Mouse (Mus musculus) heart, postnatal 4 days (tissue): ENCODE measurements around the gene Tgif1. TPM values are rescaled to one million over a fixed set of nuclear protein-coding genes. Genes with fewer than 3 reads are reported as not detected.
A peak's percentile ranks its signal among the peaks of the same experiment; 100 is the strongest.
"Not testable (repeated sequence)": the region's sequence is repeated elsewhere in the genome, so short reads cannot be mapped to it uniquely, and the experiment has no call there.

ENCODE experiments used
- DNase-seq: peaks from one replicate; pipeline ENCODE4 v3.0.0; 2021
- total RNA-seq, 2 experiments: library from RNA; stranded (reverse); gene quantifications; 2 replicates each; pipeline ENCODE4 v1.2.3; 2021

The Tgif1 gene
- total RNA-seq, 2 experiments from 2014 or later = 13.7 to 15.5 TPM

GRCm38 (mm10) chr17:70843252-70843651 lies 10.1 kb downstream of the Tgif1 start:
- no peak for DNase-seq

GRCm38 (mm10) chr17:70838533-70838932 lies 14.8 kb downstream of the Tgif1 start:
- DNase-seq = no peak

GRCm38 (mm10) chr17:70838031-70838430 lies 15.3 kb downstream of the Tgif1 start:
- DNase-seq = no peak

- not testable (repeated sequence) for DNase-seq
Observed at GRCm38 (mm10) chr17:70837474-70837873, 15.9 kb downstream of the Tgif1 start.

GRCm38 (mm10) chr17:70836820-70837219 lies 16.5 kb downstream of the Tgif1 start:
- no peak for DNase-seq

- DNase-seq = no peak
Observed at GRCm38 (mm10) chr17:70835071-70835790, 18.1 kb downstream of the Tgif1 start.

GRCm38 (mm10) chr17:70834430-70834965 lies 18.8 kb downstream of the Tgif1 start:
- DNase-seq = peak; percentile 15

GRCm38 (mm10) chr17:70832544-70832943 lies 20.8 kb downstream of the Tgif1 start:
- peak; percentile 53 for DNase-seq

- no peak for DNase-seq
Observed at GRCm38 (mm10) chr17:70831591-70831990, 21.8 kb downstream of the Tgif1 start.

- DNase-seq = no peak
Observed at GRCm38 (mm10) chr17:70829943-70830715, 23.2 kb downstream of the Tgif1 start.

- DNase-seq = no peak
Observed at GRCm38 (mm10) chr17:70829217-70829616, 24.1 kb downstream of the Tgif1 start.

- DNase-seq = no peak
Observed at GRCm38 (mm10) chr17:70828569-70828968, 24.8 kb downstream of the Tgif1 start.

GRCm38 (mm10) chr17:70828180-70828528 lies 25.2 kb downstream of the Tgif1 start:
- no peak for DNase-seq

- not testable (repeated sequence) for DNase-seq
Observed at GRCm38 (mm10) chr17:70827463-70828179, 25.7 kb downstream of the Tgif1 start.

GRCm38 (mm10) chr17:70826227-70826626 lies 27.1 kb downstream of the Tgif1 start:
- DNase-seq = no peak

- DNase-seq = no peak
Observed at GRCm38 (mm10) chr17:70823083-70823482, 30.3 kb downstream of the Tgif1 start.

GRCm38 (mm10) chr17:70817862-70818451 lies 35.4 kb downstream of the Tgif1 start:
- DNase-seq = peak; percentile 20

GRCm38 (mm10) chr17:70815001-70815400 lies 38.3 kb downstream of the Tgif1 start:
- no peak for DNase-seq

- no peak for DNase-seq
Observed at GRCm38 (mm10) chr17:70810795-70811194, 42.6 kb downstream of the Tgif1 start.

- no peak for DNase-seq
Observed at GRCm38 (mm10) chr17:70809776-70810175, 43.6 kb downstream of the Tgif1 start.

GRCm38 (mm10) chr17:70808837-70809236 lies 44.5 kb downstream of the Tgif1 start:
- no peak for DNase-seq

- DNase-seq = no peak
Observed at GRCm38 (mm10) chr17:70807885-70808284, 45.5 kb downstream of the Tgif1 start.

GRCm38 (mm10) chr17:70806600-70806999 lies 46.7 kb downstream of the Tgif1 start:
- DNase-seq = no peak
